Mouse (Mus musculus): ENCODE results near the gene Prkn. TPM values are rescaled to one million over a fixed set of nuclear protein-coding genes. Genes with fewer than 3 reads are reported as not detected.

Prkn gene
- total and polyA plus RNA-seq, 3 experiments: 0.86 to 5.7 (median 2.3) TPM

- H3K4me3 ChIP-seq (ENCODE audit: low read depth, low read length): no peak overlapping the region
- TF ChIP-seq POLR2AphosphoS5 (IDR thresholded peaks at IDR 0.05; ENCODE audit: insufficient replicate concordance, low read depth, low read length) (no peak), GATA2 (IDR thresholded peaks at IDR 0.05; ENCODE audit: borderline replicate concordance, low read depth, low read length) (no peak), GATA1 (IDR thresholded peaks at IDR 0.05; ENCODE audit: borderline replicate concordance, low read length) (no peak), TAL1 (conservative IDR thresholded peaks at IDR 0.05; ENCODE audit: low read depth, low read length) (no peak), CTCF (IDR thresholded peaks at IDR 0.05; ENCODE audit: low read depth, low read length) (no peak)
- H3K9me3 ChIP-seq (replicated peaks): no peaks in the 10 kb centered on the region
- DNase-seq (ENCODE audit: low spot score): no peak
- peaks cover 12% of the 10 kb centered on the region; the same call in 1 of the 2 replicates for H3K27me3 ChIP-seq (ENCODE audit: insufficient read depth, low read length)
- no peak for ATAC-seq (ENCODE audit: extremely low read depth, insufficient number of reproducible peaks, low FRiP score, poor library complexity, severe bottlenecking)
- H3K4me1 ChIP-seq (ENCODE audit: insufficient read depth, low read depth, low read length): peaks cover 5% of the 10 kb centered on the region; the same call in 1 of the 2 replicates
- H3K36me3 ChIP-seq (replicated peaks): no peaks in the 10 kb centered on the region
Observed at GRCm38 (mm10) chr17:12066054-12066453, 1225.9 kb downstream of the Prkn start.

GRCm38 (mm10) chr17:12076816-12077215 is 1236.6 kb downstream of the Prkn start:
- H3K27me3 ChIP-seq (ENCODE audit: insufficient read depth, low read length): peaks cover 5% of the 10 kb centered on the region
- no peak for ATAC-seq (ENCODE audit: extremely low read depth, insufficient number of reproducible peaks, low FRiP score, poor library complexity, severe bottlenecking)
- no peak for DNase-seq (ENCODE audit: low spot score)
- peaks cover 3% of the 10 kb centered on the region; the same call in 1 of the 2 replicates for H3K4me1 ChIP-seq (ENCODE audit: insufficient read depth, low read depth, low read length)
- TF ChIP-seq GATA1 (IDR thresholded peaks at IDR 0.05; ENCODE audit: borderline replicate concordance, low read length) (no peak), TAL1 (conservative IDR thresholded peaks at IDR 0.05; ENCODE audit: low read depth, low read length) (no peak), POLR2AphosphoS5 (IDR thresholded peaks at IDR 0.05; ENCODE audit: insufficient replicate concordance, low read depth, low read length) (no peak), GATA2 (IDR thresholded peaks at IDR 0.05; ENCODE audit: borderline replicate concordance, low read depth, low read length) (no peak), CTCF (IDR thresholded peaks at IDR 0.05; ENCODE audit: low read depth, low read length) (no peak)
- no peaks in the 10 kb centered on the region for H3K36me3 ChIP-seq (replicated peaks)
- H3K4me3 ChIP-seq (ENCODE audit: low read depth, low read length): no peak overlapping the region
- H3K9me3 ChIP-seq (replicated peaks): no peaks in the 10 kb centered on the region; the same call in 1 of the 2 replicates

GRCm38 (mm10) chr17:12080656-12081495 is 1240.7 kb downstream of the Prkn start:
- ATAC-seq (ENCODE audit: extremely low read depth, insufficient number of reproducible peaks, low FRiP score, poor library complexity, severe bottlenecking): no peak
- TF ChIP-seq CTCF (IDR thresholded peaks at IDR 0.05; ENCODE audit: low read depth, low read length) (no peak), TAL1 (conservative IDR thresholded peaks at IDR 0.05; ENCODE audit: low read depth, low read length) (no peak), POLR2AphosphoS5 (IDR thresholded peaks at IDR 0.05; ENCODE audit: insufficient replicate concordance, low read depth, low read length) (no peak), GATA1 (IDR thresholded peaks at IDR 0.05; ENCODE audit: borderline replicate concordance, low read length) (no peak), GATA2 (IDR thresholded peaks at IDR 0.05; ENCODE audit: borderline replicate concordance, low read depth, low read length) (no peak)
- H3K27me3 ChIP-seq (ENCODE audit: insufficient read depth, low read length): peaks cover 17% of the 10 kb centered on the region
- peaks cover 3% of the 10 kb centered on the region; the same call in 1 of the 2 replicates for H3K4me1 ChIP-seq (ENCODE audit: insufficient read depth, low read depth, low read length)
- no peak overlapping the region for H3K4me3 ChIP-seq (ENCODE audit: low read depth, low read length)
- no peak for DNase-seq (ENCODE audit: low spot score)
- H3K9me3 ChIP-seq (replicated peaks): no peaks in the 10 kb centered on the region
- no peaks in the 10 kb centered on the region for H3K36me3 ChIP-seq (replicated peaks)

GRCm38 (mm10) chr17:12082201-12082600 is 1242.0 kb downstream of the Prkn start:
- DNase-seq (ENCODE audit: low spot score): no peak
- peaks cover 3% of the 10 kb centered on the region; the same call in 1 of the 2 replicates for H3K4me1 ChIP-seq (ENCODE audit: insufficient read depth, low read depth, low read length)
- no peaks in the 10 kb centered on the region for H3K36me3 ChIP-seq (replicated peaks)
- no peaks in the 10 kb centered on the region for H3K9me3 ChIP-seq (replicated peaks)
- no peak for TF ChIP-seq TAL1 (conservative IDR thresholded peaks at IDR 0.05; ENCODE audit: low read depth, low read length)
- TF ChIP-seq GATA2 (IDR thresholded peaks at IDR 0.05; ENCODE audit: borderline replicate concordance, low read depth, low read length): no peak
- TF ChIP-seq GATA1 (IDR thresholded peaks at IDR 0.05; ENCODE audit: borderline replicate concordance, low read length): no peak
- no peak for TF ChIP-seq CTCF (IDR thresholded peaks at IDR 0.05; ENCODE audit: low read depth, low read length)
- no peak for TF ChIP-seq POLR2AphosphoS5 (IDR thresholded peaks at IDR 0.05; ENCODE audit: insufficient replicate concordance, low read depth, low read length)
- peaks cover 17% of the 10 kb centered on the region for H3K27me3 ChIP-seq (ENCODE audit: insufficient read depth, low read length)
- no peak overlapping the region for H3K4me3 ChIP-seq (ENCODE audit: low read depth, low read length)
- no peak for ATAC-seq (ENCODE audit: extremely low read depth, insufficient number of reproducible peaks, low FRiP score, poor library complexity, severe bottlenecking)

- H3K9me3 ChIP-seq (replicated peaks): 0 out of 2 replicates have a peak, but pooled peaks cover 4% of the 10 kb centered on the region
- no peaks in the 10 kb centered on the region for H3K4me1 ChIP-seq (ENCODE audit: insufficient read depth, low read depth, low read length)
- ATAC-seq (ENCODE audit: extremely low read depth, insufficient number of reproducible peaks, low FRiP score, poor library complexity, severe bottlenecking): no peak
- no peak for DNase-seq (ENCODE audit: low spot score)
- TF ChIP-seq CTCF (IDR thresholded peaks at IDR 0.05; ENCODE audit: low read depth, low read length) (no peak), TAL1 (conservative IDR thresholded peaks at IDR 0.05; ENCODE audit: low read depth, low read length) (no peak), POLR2AphosphoS5 (IDR thresholded peaks at IDR 0.05; ENCODE audit: insufficient replicate concordance, low read depth, low read length) (no peak), GATA2 (IDR thresholded peaks at IDR 0.05; ENCODE audit: borderline replicate concordance, low read depth, low read length) (no peak), GATA1 (IDR thresholded peaks at IDR 0.05; ENCODE audit: borderline replicate concordance, low read length) (no peak)
- no peaks in the 10 kb centered on the region for H3K36me3 ChIP-seq (replicated peaks)
- H3K27me3 ChIP-seq (ENCODE audit: insufficient read depth, low read length): peaks cover 22% of the 10 kb centered on the region
- H3K4me3 ChIP-seq (ENCODE audit: low read depth, low read length): no peak overlapping the region
Observed at GRCm38 (mm10) chr17:12090261-12090927, 1250.2 kb downstream of the Prkn start.

Data from G1E (cell line).